Mouse (Mus musculus) liver, postnatal 0 days (tissue): ENCODE results near the gene Ccdc191.

Experiments
- CTCF ChIP-seq: sonication (generic); IDR thresholded peaks from 2 replicates; pipeline ENCODE4 v1.5.1; 2016; ENCODE audit warnings: antibody characterized with exemption, low read depth
- EP300 ChIP-seq: IDR thresholded peaks from 2 replicates; pipeline ENCODE4 v1.6.1; 2016; ENCODE audit warnings: antibody characterized with exemption, low read depth, mild to moderate bottlenecking

DNA sequence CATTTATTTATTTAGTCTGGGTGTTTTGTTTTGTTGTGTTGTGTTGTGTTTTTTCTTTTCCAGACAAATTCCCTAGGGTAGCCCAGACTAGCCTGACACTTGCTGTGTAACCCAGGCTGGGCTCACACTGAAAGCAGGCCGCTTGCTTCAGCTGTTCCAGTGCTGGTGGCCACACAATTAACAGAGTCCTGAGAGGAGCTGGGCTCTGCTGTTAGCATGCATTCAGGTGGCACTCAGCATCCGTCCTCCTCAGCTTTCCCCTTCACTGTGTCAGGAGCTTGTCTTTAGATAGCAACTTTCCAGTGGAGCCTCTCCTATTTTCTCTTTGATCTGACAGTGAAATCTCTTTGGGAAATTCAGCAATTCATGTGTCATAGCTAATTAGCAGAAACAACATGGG lies 32.4 kb downstream of the Ccdc191 start:
- TF ChIP-seq CTCF = no peak
- no peak for TF ChIP-seq EP300
